Mouse (Mus musculus): ENCODE results near the gene Lig1. TPM values are rescaled to one million over a fixed set of nuclear protein-coding genes. Genes with fewer than 3 reads are reported as not detected.

The Lig1 gene
- polyA plus RNA-seq, 1 experiment from 2014 or later = 137 TPM

GRCm38 (mm10) chr7:13311401-13311800 is 34.3 kb downstream of the Lig1 start:
- WGBS (ENCODE audit: insufficient replicate concordance) = 91% methylated on average over 4 of the region's 4 CpGs
- Histone ChIP-seq H3K9ac (no peak overlapping the region), H3K4me2 (no peak overlapping the region), H3K4me3 (replicated peaks) (no peak overlapping the region), H3K27me3 (no peaks in the 10 kb centered on the region), H3K27ac (no peak overlapping the region), H3K9me3 (replicated peaks) (no peaks in the 10 kb centered on the region), H3K4me1 (replicated peaks) (peaks cover 30% of the 10 kb centered on the region), H3K36me3 (peaks cover 84% of the 10 kb centered on the region)
- ATAC-seq (ENCODE audit: low read depth) (no peak), DNase-seq (no peak)

DNA sequence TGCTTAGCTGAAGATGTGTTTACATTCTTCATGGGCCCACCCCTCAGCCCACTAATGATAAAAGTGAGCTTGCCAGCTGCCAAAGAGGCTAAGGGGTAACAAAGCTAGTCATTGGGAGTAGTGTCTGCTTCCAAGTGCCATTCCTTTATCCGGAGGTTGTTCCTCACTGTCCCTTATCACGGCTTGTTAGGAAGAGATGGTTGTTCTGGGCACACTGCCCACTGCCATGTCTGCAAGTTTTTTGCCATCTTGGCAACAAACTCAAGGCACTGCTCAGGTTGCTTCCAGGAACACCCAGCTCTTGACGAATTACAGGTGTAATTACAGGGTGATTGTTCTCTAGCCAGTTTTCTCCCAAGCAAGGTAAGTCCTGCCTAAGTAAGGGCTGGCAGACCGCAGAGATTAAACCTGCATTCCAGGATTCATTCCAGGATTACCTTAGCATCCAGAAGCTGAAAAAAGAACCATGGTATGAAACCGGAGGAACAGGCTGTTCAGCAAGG is 37.1 kb downstream of the Lig1 start:
- Histone ChIP-seq H3K9ac (no peak overlapping the region), H3K27ac (no peak overlapping the region), H3K27me3 (no peaks in the 10 kb centered on the region), H3K4me2 (no peak overlapping the region), H3K4me1 (replicated peaks) (peaks cover 26% of the 10 kb centered on the region), H3K36me3 (peaks cover 57% of the 10 kb centered on the region), H3K4me3 (replicated peaks) (no peak overlapping the region), H3K9me3 (replicated peaks) (no peaks in the 10 kb centered on the region)
- DNase-seq (no peak), ATAC-seq (ENCODE audit: low read depth) (no peak)
- WGBS (ENCODE audit: insufficient replicate concordance) = 82% methylated on average over 5 of the region's 5 CpGs

- Histone ChIP-seq H3K27me3 (no peaks in the 10 kb centered on the region), H3K36me3 (peaks cover 23% of the 10 kb centered on the region), H3K9ac (no peak overlapping the region), H3K9me3 (replicated peaks) (no peaks in the 10 kb centered on the region), H3K4me3 (replicated peaks) (no peak overlapping the region), H3K4me2 (no peak overlapping the region), H3K27ac (no peak overlapping the region), H3K4me1 (replicated peaks) (peaks cover 10% of the 10 kb centered on the region)
- no peak for DNase-seq
- WGBS (ENCODE audit: insufficient replicate concordance) = 52% methylated on average over 3 of the region's 3 CpGs
- no peak for ATAC-seq (ENCODE audit: low read depth)
Measured at GRCm38 (mm10) chr7:13321424-13321823, 44.3 kb downstream of the Lig1 start.

DNA sequence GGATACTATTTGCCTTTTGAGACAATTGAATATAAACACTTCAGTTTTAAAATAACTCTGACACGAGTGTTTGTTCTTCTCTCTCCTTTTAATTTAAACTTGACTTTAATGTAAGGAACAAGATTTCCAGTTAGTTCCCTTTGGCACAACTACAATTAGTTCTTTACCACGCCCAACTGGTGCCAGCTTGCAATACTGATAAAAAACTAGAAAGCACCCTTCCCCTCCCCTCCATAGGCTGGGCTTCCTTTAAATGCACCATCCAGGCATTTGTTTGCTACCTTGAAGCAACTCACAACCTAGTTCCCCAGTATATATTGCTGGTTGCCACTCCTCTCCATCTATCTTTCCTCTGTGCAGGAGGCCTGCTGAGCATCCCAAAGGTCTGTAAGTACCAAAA is 47.2 kb downstream of the Lig1 start, which contains the start of gene Pla2g4c:
TSS of gene Pla2g4c (plus strand) at position 340 of the 400 bp plus-strand sequence.
- H3K9ac ChIP-seq = no peak within 1 kb of the TSS
- H3K4me2 ChIP-seq = no peak within 1 kb of the TSS
- no peak within 1 kb of the TSS; the same call in 1 of the 2 replicates for H3K27ac ChIP-seq
- H3K27me3 ChIP-seq = no peaks in the 10 kb centered on the region
- 52% methylated on average over 2 of the region's 2 CpGs for WGBS (ENCODE audit: insufficient replicate concordance)
- peak; percentile 10 for DNase-seq
- H3K4me1 ChIP-seq (replicated peaks) = peaks cover 10% of the 10 kb centered on the region
- no peak within 1 kb of the TSS for H3K4me3 ChIP-seq (replicated peaks)
- ATAC-seq (ENCODE audit: low read depth) = peak; percentile 77
- peaks cover 27% of the 10 kb centered on the region for H3K36me3 ChIP-seq
- H3K9me3 ChIP-seq (replicated peaks) = no peaks in the 10 kb centered on the region

DNA sequence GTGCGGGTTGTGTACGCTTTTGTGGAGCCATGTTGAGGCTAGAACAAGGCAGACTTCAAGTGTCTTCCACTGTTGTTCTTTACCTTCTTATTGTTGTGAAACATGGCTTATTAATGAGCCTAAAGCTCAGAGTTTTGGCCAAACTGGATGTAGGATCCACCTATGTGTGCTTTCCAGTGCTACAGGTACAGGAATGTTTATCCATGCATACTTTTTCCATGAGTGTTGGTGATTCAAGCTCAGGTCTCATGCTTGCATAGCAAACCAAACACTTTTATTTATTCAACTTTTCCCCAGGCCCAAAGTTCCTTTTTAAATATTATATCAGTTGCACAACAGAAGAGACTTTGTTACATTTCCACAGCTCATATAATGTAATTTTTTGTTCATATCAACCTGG is 53.5 kb downstream of the Lig1 start:
- no peak for DNase-seq
- no peaks in the 10 kb centered on the region for H3K27me3 ChIP-seq
- H3K9me3 ChIP-seq (replicated peaks) = no peaks in the 10 kb centered on the region
- no peak overlapping the region for H3K4me3 ChIP-seq (replicated peaks)
- no peak overlapping the region for H3K9ac ChIP-seq
- no peak for ATAC-seq (ENCODE audit: low read depth)
- peaks cover 33% of the 10 kb centered on the region for H3K36me3 ChIP-seq
- H3K4me2 ChIP-seq = no peak overlapping the region
- no peaks in the 10 kb centered on the region for H3K4me1 ChIP-seq (replicated peaks)
- 88% methylated on average over 2 of the region's 2 CpGs for WGBS (ENCODE audit: insufficient replicate concordance)
- no peak overlapping the region for H3K27ac ChIP-seq

DNA sequence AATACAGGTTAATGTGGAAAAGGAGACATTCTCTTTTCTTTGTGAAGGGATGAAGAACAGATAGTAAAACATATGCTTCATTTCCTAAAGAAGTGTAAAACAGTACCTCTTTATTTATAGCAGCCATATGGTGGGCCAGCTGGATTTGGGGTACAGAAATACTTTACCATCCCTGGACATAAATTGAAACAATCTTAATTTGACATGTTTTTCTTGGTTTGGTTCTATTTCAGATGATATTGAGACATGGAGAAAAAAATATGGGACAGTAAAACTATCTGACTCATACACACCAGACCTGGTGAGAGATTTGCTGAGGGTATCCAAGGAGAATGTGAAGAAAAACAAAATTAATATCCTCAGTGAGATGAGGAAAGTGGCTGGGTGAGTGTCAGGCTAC is 78.9 kb downstream of the Lig1 start:
- Histone ChIP-seq H3K4me1 (replicated peaks) (no peaks in the 10 kb centered on the region), H3K27ac (no peak overlapping the region), H3K36me3 (peaks cover 55% of the 10 kb centered on the region), H3K9ac (no peak overlapping the region), H3K4me3 (replicated peaks) (no peak overlapping the region), H3K4me2 (no peak overlapping the region), H3K27me3 (no peaks in the 10 kb centered on the region), H3K9me3 (replicated peaks) (no peaks in the 10 kb centered on the region)
- ATAC-seq (ENCODE audit: low read depth) = no peak
- DNase-seq = no peak

Other genes with a start within 250 kb of the Lig1 start
- 127 and 130 TPM in 2 replicates for gene Chmp2a, start 242.5 kb upstream of the Lig1 start, polyA plus RNA-seq (2015; fragmentation: Nextera tagmentation; extraction: Ambion mirVana)
- 70.0 and 80.8 TPM in 2 replicates for gene Ube2m, start 239.0 kb upstream of the Lig1 start, polyA plus RNA-seq (2015; fragmentation: Nextera tagmentation; extraction: Ambion mirVana)
- gene Mzf1, start 222.5 kb upstream of the Lig1 start, polyA plus RNA-seq (2015; fragmentation: Nextera tagmentation; extraction: Ambion mirVana) = 0.45 and 0.52 TPM in 2 replicates
- not detected in 2 replicates for gene Vmn1r85, start 182.1 kb upstream of the Lig1 start, polyA plus RNA-seq (2015; fragmentation: Nextera tagmentation; extraction: Ambion mirVana)
- gene Vmn1r86, start 157.4 kb upstream of the Lig1 start, polyA plus RNA-seq (2015; fragmentation: Nextera tagmentation; extraction: Ambion mirVana) = not detected in 2 replicates
- not detected in 2 replicates for gene Vmn1r87, start 137.1 kb upstream of the Lig1 start, polyA plus RNA-seq (2015; fragmentation: Nextera tagmentation; extraction: Ambion mirVana)
- 0.01 TPM in 1 of 2 replicates, not detected in the other for gene Vmn1r88, start 117.7 kb upstream of the Lig1 start, polyA plus RNA-seq (2015; fragmentation: Nextera tagmentation; extraction: Ambion mirVana)
- gene Vmn1r89, start 64.3 kb upstream of the Lig1 start, polyA plus RNA-seq (2015; fragmentation: Nextera tagmentation; extraction: Ambion mirVana) = not detected in 2 replicates
- gene Zswim9, start 1.4 kb downstream of the Lig1 start, polyA plus RNA-seq (2015; fragmentation: Nextera tagmentation; extraction: Ambion mirVana) = 2.1 and 2.6 TPM in 2 replicates
- 1.1 and 1.2 TPM in 2 replicates for gene Pla2g4c, start 47.4 kb downstream of the Lig1 start, polyA plus RNA-seq (2015; fragmentation: Nextera tagmentation; extraction: Ambion mirVana)
- not detected in 2 replicates for gene Cabp5, start 120.8 kb downstream of the Lig1 start, polyA plus RNA-seq (2015; fragmentation: Nextera tagmentation; extraction: Ambion mirVana)
- not detected in 2 replicates for gene Bsph1, start 173.6 kb downstream of the Lig1 start, polyA plus RNA-seq (2015; fragmentation: Nextera tagmentation; extraction: Ambion mirVana)

Measured in liver, embryonic 13.5 days (tissue).